Mouse (Mus musculus): ENCODE measurements around the gene Ttll12. TPM values are rescaled to one million over a fixed set of nuclear protein-coding genes. Genes with fewer than 3 reads are reported as not detected.

The Ttll12 gene
- polyA plus RNA-seq, 1 experiment: 105 TPM

- Histone ChIP-seq H3K4me1 (replicated peaks; ENCODE audit: control insufficient read depth, insufficient read depth, low read length) (peaks cover 22% of the 10 kb centered on the region), H3K27ac (ENCODE audit: control insufficient read depth, insufficient read depth, low read length) (no peak overlapping the region), H3K36me3 (ENCODE audit: control insufficient read depth, insufficient read depth, low read length) (peaks cover 15% of the 10 kb centered on the region), H3K27me3 (ENCODE audit: control insufficient read depth, insufficient read depth, low read length) (no peaks in the 10 kb centered on the region), H3K4me3 (ENCODE audit: control insufficient read depth, insufficient read depth, low read length) (no peak overlapping the region)
- no peak for DNase-seq
- WGBS: 90% methylated on average over 6 of the region's 6 CpGs
- TF ChIP-seq POLR2A (IDR thresholded peaks at IDR 0.05; ENCODE audit: control insufficient read depth, extremely low read depth, insufficient read depth, low read length, poor library complexity) (no peak), CTCF (IDR thresholded peaks at IDR 0.05; ENCODE audit: borderline replicate concordance, control insufficient read depth, extremely low read depth, insufficient read depth, low read length, poor library complexity) (no peak)
Observed at GRCm38 (mm10) chr15:83591758-83592157, 3.2 kb downstream of the Ttll12 start.

- Histone ChIP-seq H3K36me3 (ENCODE audit: control insufficient read depth, insufficient read depth, low read length) (peaks cover 24% of the 10 kb centered on the region), H3K4me1 (replicated peaks; ENCODE audit: control insufficient read depth, insufficient read depth, low read length) (peaks cover 22% of the 10 kb centered on the region), H3K4me3 (ENCODE audit: control insufficient read depth, insufficient read depth, low read length) (no peak overlapping the region), H3K27me3 (ENCODE audit: control insufficient read depth, insufficient read depth, low read length) (no peaks in the 10 kb centered on the region), H3K27ac (ENCODE audit: control insufficient read depth, insufficient read depth, low read length) (no peak overlapping the region)
- 95% methylated on average over 4 of the region's 4 CpGs for WGBS
- TF ChIP-seq POLR2A (IDR thresholded peaks at IDR 0.05; ENCODE audit: control insufficient read depth, extremely low read depth, insufficient read depth, low read length, poor library complexity): no peak
- no peak for TF ChIP-seq CTCF (IDR thresholded peaks at IDR 0.05; ENCODE audit: borderline replicate concordance, control insufficient read depth, extremely low read depth, insufficient read depth, low read length, poor library complexity)
- DNase-seq: no peak
Observed at GRCm38 (mm10) chr15:83590841-83591240, 4.1 kb downstream of the Ttll12 start.

- no peak overlapping the region for H3K27ac ChIP-seq (ENCODE audit: control insufficient read depth, insufficient read depth, low read length)
Observed at GRCm38 (mm10) chr15:83584741-83585220, 10.2 kb downstream of the Ttll12 start.

GRCm38 (mm10) chr15:83583419-83584156 lies 11.4 kb downstream of the Ttll12 start:
- H3K4me3 ChIP-seq (ENCODE audit: control insufficient read depth, insufficient read depth, low read length): no peak overlapping the region
- peak; percentile 65; the same call in 1 of the 2 replicates for TF ChIP-seq CTCF (IDR thresholded peaks at IDR 0.05; ENCODE audit: borderline replicate concordance, control insufficient read depth, extremely low read depth, insufficient read depth, low read length, poor library complexity)
- TF ChIP-seq POLR2A (IDR thresholded peaks at IDR 0.05; ENCODE audit: control insufficient read depth, extremely low read depth, insufficient read depth, low read length, poor library complexity): no peak
- WGBS: 92% methylated on average over 8 of the region's 8 CpGs
- peak; percentile 62 for DNase-seq
- peaks cover 73% of the 10 kb centered on the region for H3K36me3 ChIP-seq (ENCODE audit: control insufficient read depth, insufficient read depth, low read length)
- no peaks in the 10 kb centered on the region for H3K27me3 ChIP-seq (ENCODE audit: control insufficient read depth, insufficient read depth, low read length)
- H3K27ac ChIP-seq (ENCODE audit: control insufficient read depth, insufficient read depth, low read length): no peak overlapping the region
- 0 out of 2 replicates have a peak, but pooled peaks cover 2% of the 10 kb centered on the region for H3K4me1 ChIP-seq (replicated peaks; ENCODE audit: control insufficient read depth, insufficient read depth, low read length)

More at GRCm38 (mm10) chr15:83584741-83585220, 10.2 kb downstream of the Ttll12 start:
- H3K36me3 ChIP-seq (ENCODE audit: control insufficient read depth, insufficient read depth, low read length): peaks cover 65% of the 10 kb centered on the region
- TF ChIP-seq POLR2A (IDR thresholded peaks at IDR 0.05; ENCODE audit: control insufficient read depth, extremely low read depth, insufficient read depth, low read length, poor library complexity) (no peak), CTCF (IDR thresholded peaks at IDR 0.05; ENCODE audit: borderline replicate concordance, control insufficient read depth, extremely low read depth, insufficient read depth, low read length, poor library complexity) (no peak)
- 0 out of 2 replicates have a peak, but pooled peaks cover 2% of the 10 kb centered on the region for H3K4me1 ChIP-seq (replicated peaks; ENCODE audit: control insufficient read depth, insufficient read depth, low read length)
- no peak for DNase-seq
- H3K27me3 ChIP-seq (ENCODE audit: control insufficient read depth, insufficient read depth, low read length): no peaks in the 10 kb centered on the region
- H3K4me3 ChIP-seq (ENCODE audit: control insufficient read depth, insufficient read depth, low read length): no peak overlapping the region
- 95% methylated on average over 6 of the region's 6 CpGs for WGBS

GRCm38 (mm10) chr15:83582931-83583330 lies 12.0 kb downstream of the Ttll12 start:
- TF ChIP-seq CTCF (IDR thresholded peaks at IDR 0.05; ENCODE audit: borderline replicate concordance, control insufficient read depth, extremely low read depth, insufficient read depth, low read length, poor library complexity) (no peak), POLR2A (IDR thresholded peaks at IDR 0.05; ENCODE audit: control insufficient read depth, extremely low read depth, insufficient read depth, low read length, poor library complexity) (no peak)
- Histone ChIP-seq H3K27ac (ENCODE audit: control insufficient read depth, insufficient read depth, low read length) (no peak overlapping the region), H3K4me1 (replicated peaks; ENCODE audit: control insufficient read depth, insufficient read depth, low read length) (0 out of 2 replicates have a peak, but pooled peaks cover 2% of the 10 kb centered on the region), H3K36me3 (ENCODE audit: control insufficient read depth, insufficient read depth, low read length) (peaks cover 73% of the 10 kb centered on the region), H3K4me3 (ENCODE audit: control insufficient read depth, insufficient read depth, low read length) (no peak overlapping the region), H3K27me3 (ENCODE audit: control insufficient read depth, insufficient read depth, low read length) (no peaks in the 10 kb centered on the region)
- 93% methylated on average over 4 of the region's 4 CpGs for WGBS
- no peak for DNase-seq

- over 99% methylated on average over 9 of the region's 9 CpGs for WGBS
- no peak overlapping the region for H3K4me3 ChIP-seq (ENCODE audit: control insufficient read depth, insufficient read depth, low read length)
- no peak for DNase-seq
- H3K27ac ChIP-seq (ENCODE audit: control insufficient read depth, insufficient read depth, low read length): no peak overlapping the region
- H3K27me3 ChIP-seq (ENCODE audit: control insufficient read depth, insufficient read depth, low read length): no peaks in the 10 kb centered on the region
- peaks cover 79% of the 10 kb centered on the region for H3K36me3 ChIP-seq (ENCODE audit: control insufficient read depth, insufficient read depth, low read length)
- TF ChIP-seq POLR2A (IDR thresholded peaks at IDR 0.05; ENCODE audit: control insufficient read depth, extremely low read depth, insufficient read depth, low read length, poor library complexity): no peak
- no peak for TF ChIP-seq CTCF (IDR thresholded peaks at IDR 0.05; ENCODE audit: borderline replicate concordance, control insufficient read depth, extremely low read depth, insufficient read depth, low read length, poor library complexity)
- peaks cover 10% of the 10 kb centered on the region for H3K4me1 ChIP-seq (replicated peaks; ENCODE audit: control insufficient read depth, insufficient read depth, low read length)
Observed at GRCm38 (mm10) chr15:83576651-83577050, 18.3 kb downstream of the Ttll12 start.
